Mouse (Mus musculus) heart, postnatal 0 days (tissue): ENCODE data around the gene Olfr547. TPM values are rescaled to one million over a fixed set of nuclear protein-coding genes. Genes with fewer than 3 reads are reported as not detected.

ENCODE experiments used
- ATAC-seq: fragments of 200-750 bp; cut with Nextera tagmentation; 2 replicates; pipeline ENCODE4 v1.8.0; 2017; ENCODE audit warnings: low read depth, moderate number of reproducible peaks, moderate library complexity; ENCODE audit not compliant: insufficient read depth
- DNase-seq: peaks from one replicate; pipeline ENCODE4 v3.0.0-alpha.2; 2016; ENCODE audit warnings: low spot score
- H3K27ac ChIP-seq: fragments of 300-500 bp; sonication (generic); 2 replicates; pipeline ENCODE4 v1.5.1; 2014; ENCODE audit warnings: low read depth, mild to moderate bottlenecking
- H3K27me3 ChIP-seq: fragments of 300-500 bp; sonication (generic); 2 replicates; pipeline ENCODE4 v1.6.1; 2014; ENCODE audit warnings: low read length, mixed read lengths; ENCODE audit not compliant: control insufficient read depth, insufficient read depth
- H3K36me3 ChIP-seq: fragments of 300-500 bp; sonication (generic); replicated peaks from 2 replicates; pipeline ENCODE4 v1.6.1; 2014; ENCODE audit warnings: low read length, mixed read lengths; ENCODE audit not compliant: control insufficient read depth, insufficient read depth
- H3K4me1 ChIP-seq: fragments of 300-500 bp; sonication (generic); 2 replicates; pipeline ENCODE4 v1.6.1; 2014; ENCODE audit warnings: antibody characterized with exemption; ENCODE audit not compliant: control insufficient read depth, insufficient read depth
- H3K4me2 ChIP-seq: fragments of 300-500 bp; sonication (generic); 2 replicates; pipeline ENCODE4 v1.6.1; 2014; ENCODE audit warnings: low read depth, mild to moderate bottlenecking, low read length, moderate library complexity
- H3K4me3 ChIP-seq: fragments of 300-500 bp; sonication (generic); 2 replicates; pipeline ENCODE4 v1.5.1; 2014; ENCODE audit warnings: low read depth, low read length
- H3K9ac ChIP-seq: fragments of 300-500 bp; sonication (generic); replicated peaks from 2 replicates; pipeline ENCODE4 v1.6.1; 2014; ENCODE audit warnings: low read depth, low read length, mixed read lengths
- H3K9me3 ChIP-seq: fragments of 300-500 bp; sonication (generic); replicated peaks from 2 replicates; pipeline ENCODE4 v1.6.1; 2016; ENCODE audit warnings: low read length; ENCODE audit not compliant: control insufficient read depth
- CTCF ChIP-seq: IDR thresholded peaks from 2 replicates; pipeline ENCODE4 v1.5.1; 2016; ENCODE audit warnings: antibody characterized with exemption, control low read depth, low read depth
- EP300 ChIP-seq: IDR thresholded peaks from 2 replicates; pipeline ENCODE4 v1.6.1; 2016; ENCODE audit warnings: antibody characterized with exemption, low read depth
- WGBS: fragments of 180-500 bp; shearing (Covaris S2); extraction: QIAGEN DNeasy Blood & Tissue Kit; methylation state at CpG from one replicate; pipeline ENCODE4 v1.1.7; 2014; 5-methylcytosine and 5-hydroxymethylcytosine counted together
- polyA plus RNA-seq: library from polyadenylated mRNA; unstranded; fragments of >200 nt; fragmentation: Nextera tagmentation; extraction: Ambion mirVana; gene quantifications from 2 replicates; pipeline ENCODE4 v1.2.1, GENCODE M21; 2015
- total RNA-seq: library from RNA; depleted of rRNA; stranded (reverse); fragments of >200 nt; gene quantifications from 2 replicates; pipeline ENCODE4 v1.2.3, GENCODE M21; 2014; ENCODE audit warnings: low replicate concordance

The Olfr547 gene
- total and polyA plus RNA-seq, 2 experiments from 2014 or later: not detected

DNA sequence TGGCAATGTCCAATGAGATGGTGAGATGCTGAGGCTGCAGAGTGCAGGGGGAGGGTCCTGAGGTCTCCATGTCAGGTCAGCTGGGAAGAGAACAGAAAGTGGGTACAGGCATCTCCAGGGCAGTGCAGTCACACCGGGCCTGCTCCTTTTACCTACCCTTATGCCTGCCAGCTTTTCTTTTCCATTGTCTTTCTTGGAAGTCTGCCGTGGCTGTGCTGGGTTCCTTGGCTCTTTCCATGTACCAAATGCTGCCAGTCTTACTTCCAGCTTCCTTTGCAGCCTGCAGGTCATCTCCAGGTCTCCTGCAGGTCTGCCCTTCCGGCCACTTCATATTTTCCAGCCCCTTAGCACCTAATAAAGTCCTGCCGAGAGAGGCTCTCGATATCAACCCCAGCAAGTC is 32.6 kb upstream of the Olfr547 start:
- Histone ChIP-seq H3K27ac (no peak overlapping the region), H3K27me3 (no peaks in the 10 kb centered on the region), H3K9me3 (no peaks in the 10 kb centered on the region), H3K4me2 (no peak overlapping the region), H3K36me3 (no peaks in the 10 kb centered on the region), H3K4me1 (no peaks in the 10 kb centered on the region), H3K4me3 (no peak overlapping the region), H3K9ac (no peak overlapping the region)
- ATAC-seq (no peak), DNase-seq (no peak)
- TF ChIP-seq CTCF: no peak
- TF ChIP-seq EP300: no peak
- WGBS: 57% methylated on average over 5 of the region's 5 CpGs

DNA sequence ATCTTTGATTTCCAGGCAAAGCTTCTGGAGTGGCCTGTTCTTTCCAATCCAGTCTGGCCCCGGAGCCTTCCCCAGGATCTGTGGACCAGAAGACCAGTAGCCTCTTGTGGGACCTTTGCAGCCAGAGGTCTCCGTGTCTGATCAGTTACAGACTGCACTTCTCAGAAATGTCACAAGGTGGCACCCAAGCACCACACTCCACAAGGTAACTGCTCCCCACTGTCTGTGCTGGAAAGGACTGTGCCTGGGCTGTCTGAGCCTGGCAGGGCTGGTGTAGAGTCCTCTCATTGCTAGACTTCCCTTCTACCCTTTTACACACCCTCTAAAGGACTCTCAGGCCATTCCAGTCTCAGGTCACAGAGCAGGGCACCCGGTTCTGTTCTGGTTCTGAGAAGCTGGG is 27.7 kb upstream of the Olfr547 start:
- no peaks in the 10 kb centered on the region for H3K4me1 ChIP-seq
- no peak overlapping the region for H3K27ac ChIP-seq
- H3K27me3 ChIP-seq: no peaks in the 10 kb centered on the region
- TF ChIP-seq EP300 (no peak), CTCF (peak; percentile 91)
- H3K9ac ChIP-seq: no peak overlapping the region
- 43% methylated on average over 3 of the region's 3 CpGs for WGBS
- no peaks in the 10 kb centered on the region for H3K9me3 ChIP-seq
- no peaks in the 10 kb centered on the region for H3K36me3 ChIP-seq
- DNase-seq: peak; percentile 62
- no peak overlapping the region for H3K4me2 ChIP-seq
- ATAC-seq: peak; percentile 77
- no peak overlapping the region for H3K4me3 ChIP-seq

DNA sequence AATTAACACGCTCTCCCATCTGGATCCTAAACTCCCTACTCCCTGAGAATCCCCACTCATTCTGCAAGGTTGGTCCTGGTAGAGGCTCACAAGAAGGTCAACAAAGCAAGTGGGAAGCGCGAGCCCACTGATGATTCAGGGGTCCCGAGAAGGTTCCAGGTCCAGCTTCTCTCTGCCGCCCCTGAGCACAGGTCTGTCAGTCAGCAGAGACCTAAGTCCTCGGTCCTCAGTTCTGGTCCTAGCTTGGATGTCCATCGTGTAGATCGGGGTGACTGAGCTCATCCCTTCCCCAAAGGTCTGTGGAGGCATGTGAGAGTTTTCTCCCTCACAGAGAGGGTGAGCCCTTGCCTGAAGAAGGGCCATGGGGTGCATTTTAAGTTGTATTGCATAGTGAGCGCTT is 26.5 kb upstream of the Olfr547 start:
- WGBS: 75% methylated on average over 9 of the region's 9 CpGs
- no peak overlapping the region for H3K4me3 ChIP-seq
- no peaks in the 10 kb centered on the region for H3K36me3 ChIP-seq
- ATAC-seq (no peak), DNase-seq (no peak)
- TF ChIP-seq EP300 (no peak), CTCF (no peak)
- H3K4me2 ChIP-seq: no peak overlapping the region
- no peaks in the 10 kb centered on the region for H3K9me3 ChIP-seq
- H3K9ac ChIP-seq: no peak overlapping the region
- H3K27me3 ChIP-seq: 0 out of 2 replicates have a peak, but pooled peaks cover 6% of the 10 kb centered on the region
- no peak overlapping the region for H3K27ac ChIP-seq
- no peaks in the 10 kb centered on the region for H3K4me1 ChIP-seq

DNA sequence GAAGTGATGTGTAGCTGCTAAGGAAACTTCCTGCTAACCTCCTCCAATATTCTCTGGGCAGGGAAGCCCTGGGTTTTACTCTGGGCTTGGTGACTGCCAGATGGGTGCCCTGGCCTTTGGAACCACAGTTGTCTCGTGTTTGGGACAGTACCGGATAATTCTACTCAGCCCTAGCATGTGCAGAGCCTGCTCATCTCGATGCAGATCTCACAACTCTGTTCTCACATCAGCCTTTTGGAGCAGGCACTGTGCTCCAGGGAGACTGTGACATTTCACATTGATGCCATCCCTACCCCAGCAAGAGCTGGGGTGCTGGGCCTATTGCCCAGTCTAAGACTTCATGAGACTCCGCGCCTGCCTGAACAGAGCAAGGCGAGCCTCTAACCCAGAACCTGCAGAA is 25.9 kb upstream of the Olfr547 start:
- no peak overlapping the region for H3K4me2 ChIP-seq
- no peak overlapping the region for H3K4me3 ChIP-seq
- WGBS: 84% methylated on average over 6 of the region's 6 CpGs
- H3K27ac ChIP-seq: no peak overlapping the region
- TF ChIP-seq EP300 (no peak), CTCF (no peak)
- peaks cover 7% of the 10 kb centered on the region; the same call in 1 of the 2 replicates for H3K27me3 ChIP-seq
- DNase-seq (no peak), ATAC-seq (no peak)
- H3K9me3 ChIP-seq: no peaks in the 10 kb centered on the region
- no peak overlapping the region for H3K9ac ChIP-seq
- no peaks in the 10 kb centered on the region for H3K36me3 ChIP-seq
- H3K4me1 ChIP-seq: no peaks in the 10 kb centered on the region

DNA sequence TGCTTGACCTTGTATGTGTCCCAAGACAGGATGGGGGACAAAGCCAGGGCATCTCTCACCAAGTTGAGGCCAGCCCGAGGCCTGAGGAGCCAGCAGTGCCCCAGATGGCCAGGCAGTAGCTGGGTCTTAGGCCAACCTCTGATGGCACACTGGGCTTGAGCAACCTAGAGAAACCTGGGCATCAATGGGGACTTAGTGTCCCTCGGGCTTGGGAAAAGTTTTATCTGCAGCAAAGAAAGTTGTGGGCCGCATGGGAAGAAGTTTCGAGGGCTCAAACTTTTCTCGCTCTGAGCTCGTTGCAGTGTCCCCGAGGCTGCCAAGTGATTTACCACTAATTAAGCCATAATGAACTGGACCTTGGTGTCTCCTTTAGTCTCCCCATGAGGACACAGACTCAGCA is 24.8 kb upstream of the Olfr547 start:
- ATAC-seq: no peak
- Histone ChIP-seq H3K4me3 (no peak overlapping the region), H3K9me3 (no peaks in the 10 kb centered on the region), H3K4me2 (no peak overlapping the region), H3K27ac (no peak overlapping the region), H3K27me3 (peaks cover 11% of the 10 kb centered on the region; the same call in 1 of the 2 replicates), H3K9ac (no peak overlapping the region), H3K36me3 (no peaks in the 10 kb centered on the region), H3K4me1 (no peaks in the 10 kb centered on the region)
- no peak for DNase-seq
- TF ChIP-seq CTCF (no peak), EP300 (no peak)
- WGBS: 81% methylated on average over 7 of the region's 7 CpGs

DNA sequence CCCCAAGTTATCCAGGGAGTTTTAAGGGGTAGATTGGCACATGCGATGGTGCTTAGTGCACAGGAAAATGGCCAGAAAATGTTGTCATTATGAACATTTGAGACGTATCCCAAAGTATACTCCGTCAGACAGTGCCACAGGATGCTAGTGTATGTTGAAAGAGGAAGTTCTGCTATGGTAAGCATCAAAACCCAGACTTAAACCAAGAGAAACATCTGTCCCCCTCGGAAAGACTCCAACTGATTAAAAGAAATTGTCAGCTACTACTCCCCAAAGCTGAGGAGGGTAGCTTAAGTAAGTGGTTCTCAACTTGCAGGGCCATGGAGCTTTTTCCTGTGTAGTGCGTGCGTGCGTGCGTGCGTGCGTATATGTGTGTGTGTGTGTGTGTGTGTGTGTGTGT is 22.6 kb upstream of the Olfr547 start:
- H3K4me2 ChIP-seq: no peak overlapping the region
- no peak overlapping the region for H3K4me3 ChIP-seq
- WGBS: 86% methylated on average over 10 of the region's 10 CpGs
- no peak for TF ChIP-seq EP300
- no peak for TF ChIP-seq CTCF
- no peaks in the 10 kb centered on the region for H3K9me3 ChIP-seq
- no peaks in the 10 kb centered on the region for H3K4me1 ChIP-seq
- H3K9ac ChIP-seq: no peak overlapping the region
- H3K36me3 ChIP-seq: no peaks in the 10 kb centered on the region
- H3K27ac ChIP-seq: no peak overlapping the region
- DNase-seq (no peak), ATAC-seq (no peak)
- H3K27me3 ChIP-seq: peaks cover 17% of the 10 kb centered on the region
